Comparison of ENCODE assay signal across 20 mouse cellular contexts in genomic region chr4:62634840-62635239, GRCm38 (mm10).
DNase-seq lines count a peak whose midpoint lies in the region; ATAC-seq and TF ChIP-seq lines count a peak whose summit lies in the region.
"Had no signal": no experiment of that assay in that cellular context is flagged by ENCODE, and none has a peak within 500 bp of the region (broad histone marks: within the 10 kb centered on the region; RNA-seq: fewer than 3 reads in every experiment).

No protein-coding gene starts in this region.

- no peaks in the 10 kb centered on the region for H3K27me3 ChIP-seq in forebrain, embryonic 10.5 days (ENCODE audit: poor library complexity, severe bottlenecking)
- no peaks in the 10 kb centered on the region for H3K27me3 ChIP-seq in forebrain, embryonic 11.5 days (ENCODE audit: control insufficient read depth, insufficient read depth, low read length)
- no peaks in the 10 kb centered on the region for H3K27me3 ChIP-seq in intestine, embryonic 16.5 days (replicated peaks; ENCODE audit: control insufficient read depth, insufficient read depth, low read length)
- no peaks in the 10 kb centered on the region for H3K27me3 ChIP-seq in intestine, embryonic 15.5 days (replicated peaks)
- no peaks in the 10 kb centered on the region for H3K27me3 ChIP-seq in thymus, adult 2 months (ENCODE audit: control insufficient read depth, insufficient read depth, low read length)
- H3K27me3 ChIP-seq: forebrain, embryonic 12.5 days; hindbrain, embryonic 15.5 days; limb, embryonic 15.5 days had no signal

- peaks cover 29% of the 10 kb centered on the region for H3K4me1 ChIP-seq in forebrain, embryonic 10.5 days
- 0 out of 2 replicates have a peak, but pooled peaks cover under 1% of the 10 kb centered on the region for H3K4me1 ChIP-seq in forebrain, embryonic 11.5 days (replicated peaks; ENCODE audit: control insufficient read depth, insufficient read depth, low read length)
- H3K4me1 ChIP-seq in intestine, embryonic 16.5 days (ENCODE audit: control insufficient read depth, insufficient read depth, low read length) = peaks cover 20% of the 10 kb centered on the region
- peaks cover 45% of the 10 kb centered on the region for H3K4me1 ChIP-seq in intestine, embryonic 15.5 days (replicated peaks)
- H3K4me1 ChIP-seq in thymus, adult 2 months (replicated peaks; ENCODE audit: control insufficient read depth, insufficient read depth, low read length) = peaks cover 33% of the 10 kb centered on the region
- H3K4me1 ChIP-seq: forebrain, embryonic 12.5 days had no signal

- TF ChIP-seq CTCF in thymus, adult 2 months (IDR thresholded peaks at IDR 0.05; ENCODE audit: borderline replicate concordance, control insufficient read depth, extremely low read depth, insufficient read depth, low read length, poor library complexity) = no peak

- peaks cover 49% of the 10 kb centered on the region for H3K36me3 ChIP-seq in forebrain, embryonic 10.5 days (replicated peaks)
- no peaks in the 10 kb centered on the region for H3K36me3 ChIP-seq in forebrain, embryonic 11.5 days (ENCODE audit: control insufficient read depth, insufficient read depth, low read length)
- no peaks in the 10 kb centered on the region for H3K36me3 ChIP-seq in intestine, embryonic 16.5 days (ENCODE audit: control insufficient read depth, insufficient read depth, low read length)
- no peaks in the 10 kb centered on the region for H3K36me3 ChIP-seq in intestine, embryonic 15.5 days
- no peaks in the 10 kb centered on the region for H3K36me3 ChIP-seq in thymus, adult 2 months (ENCODE audit: control insufficient read depth, insufficient read depth, low read length)
- H3K36me3 ChIP-seq: G1E; hindbrain, embryonic 15.5 days; limb, embryonic 15.5 days had no signal

- WGBS in forebrain, embryonic 10.5 days = 80% methylated on average over 2 of the region's 2 CpGs
- 81% methylated on average over 2 of the region's 2 CpGs for WGBS in forebrain, embryonic 11.5 days
- 52% methylated on average over 2 of the region's 2 CpGs for WGBS in intestine, embryonic 16.5 days
- WGBS in intestine, embryonic 15.5 days = 60% methylated on average over 2 of the region's 2 CpGs
- 86% methylated on average over 2 of the region's 2 CpGs for WGBS in thymus, adult 2 months

- H3K4me2 ChIP-seq in forebrain, embryonic 11.5 days (ENCODE audit: low read depth, low read length, severe bottlenecking) = no peak overlapping the region
- no peak overlapping the region for H3K4me2 ChIP-seq in intestine, embryonic 16.5 days (ENCODE audit: low read depth, low read length)
- no peak overlapping the region for H3K4me2 ChIP-seq in intestine, embryonic 15.5 days (replicated peaks)
- H3K4me2 ChIP-seq: forebrain, embryonic 12.5 days; hindbrain, embryonic 15.5 days; limb, embryonic 15.5 days; midbrain, embryonic 11.5 days had no signal

- H3K27ac ChIP-seq in forebrain, embryonic 10.5 days = 0 out of 2 replicates have a peak overlapping the region, but pooled peaks have one; percentile 25
- H3K27ac ChIP-seq in forebrain, embryonic 11.5 days (ENCODE audit: low read depth, low read length) = no peak overlapping the region
- 0 out of 2 replicates have a peak overlapping the region, but pooled peaks have one; percentile 11 for H3K27ac ChIP-seq in intestine, embryonic 16.5 days (ENCODE audit: low read length)
- H3K27ac ChIP-seq in intestine, embryonic 15.5 days = no peak overlapping the region
- H3K27ac ChIP-seq in thymus, adult 2 months (ENCODE audit: control insufficient read depth, insufficient read depth, low read length) = peak overlapping the region; percentile 57
- H3K27ac ChIP-seq: forebrain, embryonic 12.5 days; hindbrain, embryonic 15.5 days; limb, embryonic 15.5 days; macrophage had no signal

- DNase-seq in forebrain, embryonic 10.5 days (ENCODE audit: extremely low spot score, low spot score) = no peak
- DNase-seq in forebrain, embryonic 11.5 days (ENCODE audit: low spot score) = no peak
- DNase-seq in thymus, adult 2 months = no peak
- no peak for DNase-seq in thymus, postnatal 0 days (ENCODE audit: low spot score)
- DNase-seq in layer of hippocampus, adult 18-20 months (ENCODE audit: low spot score in 2 of 2) = no peak
- DNase-seq in Muller cell, postnatal 12 days (ENCODE audit: inconsistent ontology term) = no peak
- DNase-seq: cerebellum, postnatal 10 days; gastrocnemius, postnatal 25 days; kidney, adult 11 months; retina, postnatal 1 day; right cerebral cortex, postnatal 4 days; thymus, postnatal 14 days had no signal

- ATAC-seq in forebrain, embryonic 11.5 days (replicated peaks; ENCODE audit: low FRiP score) = no peak
- ATAC-seq in intestine, embryonic 16.5 days = no peak
- no peak for ATAC-seq in intestine, embryonic 15.5 days

- no peak overlapping the region for H3K4me3 ChIP-seq in forebrain, embryonic 10.5 days
- H3K4me3 ChIP-seq in forebrain, embryonic 11.5 days (ENCODE audit: low read depth, low read length) = no peak overlapping the region
- no peak overlapping the region for H3K4me3 ChIP-seq in intestine, embryonic 16.5 days (ENCODE audit: low read length)
- no peak overlapping the region for H3K4me3 ChIP-seq in intestine, embryonic 15.5 days (replicated peaks)
- peak overlapping the region; percentile 46 for H3K4me3 ChIP-seq in thymus, adult 2 months (ENCODE audit: control insufficient read depth, insufficient read depth, low read length)
- H3K4me3 ChIP-seq: forebrain, embryonic 12.5 days; hindbrain, embryonic 15.5 days; limb, embryonic 15.5 days had no signal

- TF ChIP-seq POLR2A in thymus, adult 2 months (IDR thresholded peaks at IDR 0.05; ENCODE audit: control insufficient read depth, extremely low read depth, insufficient read depth, low read length, poor library complexity) = no peak

- no peaks in the 10 kb centered on the region for H3K9me3 ChIP-seq in forebrain, embryonic 10.5 days
- no peaks in the 10 kb centered on the region for H3K9me3 ChIP-seq in forebrain, embryonic 11.5 days (ENCODE audit: control insufficient read depth, low read length)
- H3K9me3 ChIP-seq in intestine, embryonic 16.5 days (ENCODE audit: control insufficient read depth, low read length) = no peaks in the 10 kb centered on the region
- no peaks in the 10 kb centered on the region for H3K9me3 ChIP-seq in intestine, embryonic 15.5 days
- H3K9me3 ChIP-seq: forebrain, embryonic 12.5 days; hindbrain, embryonic 15.5 days; limb, embryonic 15.5 days had no signal

- H3K9ac ChIP-seq in forebrain, embryonic 11.5 days (ENCODE audit: low read length) = no peak overlapping the region
- H3K9ac ChIP-seq in intestine, embryonic 16.5 days (ENCODE audit: low read depth, low read length) = no peak overlapping the region
- H3K9ac ChIP-seq in intestine, embryonic 15.5 days = no peak overlapping the region
- H3K9ac ChIP-seq: forebrain, embryonic 12.5 days; hindbrain, embryonic 15.5 days; limb, embryonic 15.5 days had no signal

Comparison
In these comparisons a context has a peak if more than half of its experiments do, and no peak if none do; other contexts are left out.
1. H3K27ac ChIP-seq: peak in forebrain, embryonic 10.5 days (single experiment), intestine, embryonic 16.5 days (single experiment) and thymus, adult 2 months (single experiment); none in forebrain, embryonic 11.5 days (single experiment) and intestine, embryonic 15.5 days (single experiment).